Mouse (Mus musculus) adrenal gland, adult 10 weeks (tissue): ENCODE measurements around the gene Sh3bp5. TPM values are rescaled to one million over a fixed set of nuclear protein-coding genes. Genes with fewer than 3 reads are reported as not detected.

Experiments used
- polyA plus RNA-seq: library from polyadenylated mRNA; stranded (reverse); fragments of 350-450 nt; fragmentation: Illumina TruSeq; extraction: RNeasy Lipid Tissue Mini Kit (QIAGEN cat#74804); gene quantifications from one replicate; pipeline ENCODE4 v1.2.3, GENCODE M21; 2014; ENCODE audit warnings: low read depth, low replicate concordance

Sh3bp5 gene
- polyA plus RNA-seq = 125 TPM

GRCm38 (mm10) chr14:31435930-31436693 is at the start of gene Sh3bp5:
Sh3bp5 (minus strand) TSS chr14:31436078.

DNA sequence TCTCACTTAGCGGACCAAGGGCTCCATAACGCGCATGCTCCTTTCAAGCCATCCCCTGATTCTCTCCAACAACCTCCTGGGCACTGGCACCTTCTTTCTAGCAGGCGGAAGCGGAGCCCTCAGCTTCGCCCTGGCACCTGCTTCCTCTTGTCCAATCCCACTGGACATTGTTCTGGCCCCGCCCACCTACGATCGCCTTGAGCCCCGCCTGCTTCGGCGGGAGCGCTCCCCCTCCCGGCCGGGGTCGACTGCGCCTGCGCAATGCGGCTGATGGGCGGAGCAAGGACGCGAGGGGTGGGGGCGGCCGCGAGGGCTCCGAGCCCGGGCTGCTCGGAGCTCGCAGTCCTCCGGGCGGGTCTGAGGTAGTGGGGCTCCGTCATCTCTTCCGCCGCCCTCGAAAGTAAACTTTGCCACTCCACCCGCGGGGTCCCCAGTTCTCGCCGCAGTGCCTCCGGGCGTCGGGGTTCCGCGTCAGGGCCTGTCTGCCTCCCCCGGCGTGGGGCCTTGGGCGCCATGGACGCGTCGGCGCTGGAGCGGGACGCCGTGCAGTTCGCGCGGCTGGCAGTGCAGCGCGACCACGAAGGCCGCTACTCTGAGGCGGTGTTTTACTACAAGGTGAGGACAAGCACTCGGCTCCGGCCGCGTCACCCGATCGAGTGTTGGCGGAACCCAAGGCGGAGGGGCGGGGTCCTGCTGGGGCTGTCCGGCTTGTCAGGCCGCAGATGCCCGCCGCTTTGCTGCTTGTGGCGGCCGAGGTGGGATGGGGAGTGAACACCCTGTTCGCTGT is 99.3 kb downstream of the Sh3bp5 start, which contains the start of gene Capn7:
TSS of gene Capn7 (plus strand) at position 270 of the 787 bp plus-strand sequence.

DNA sequence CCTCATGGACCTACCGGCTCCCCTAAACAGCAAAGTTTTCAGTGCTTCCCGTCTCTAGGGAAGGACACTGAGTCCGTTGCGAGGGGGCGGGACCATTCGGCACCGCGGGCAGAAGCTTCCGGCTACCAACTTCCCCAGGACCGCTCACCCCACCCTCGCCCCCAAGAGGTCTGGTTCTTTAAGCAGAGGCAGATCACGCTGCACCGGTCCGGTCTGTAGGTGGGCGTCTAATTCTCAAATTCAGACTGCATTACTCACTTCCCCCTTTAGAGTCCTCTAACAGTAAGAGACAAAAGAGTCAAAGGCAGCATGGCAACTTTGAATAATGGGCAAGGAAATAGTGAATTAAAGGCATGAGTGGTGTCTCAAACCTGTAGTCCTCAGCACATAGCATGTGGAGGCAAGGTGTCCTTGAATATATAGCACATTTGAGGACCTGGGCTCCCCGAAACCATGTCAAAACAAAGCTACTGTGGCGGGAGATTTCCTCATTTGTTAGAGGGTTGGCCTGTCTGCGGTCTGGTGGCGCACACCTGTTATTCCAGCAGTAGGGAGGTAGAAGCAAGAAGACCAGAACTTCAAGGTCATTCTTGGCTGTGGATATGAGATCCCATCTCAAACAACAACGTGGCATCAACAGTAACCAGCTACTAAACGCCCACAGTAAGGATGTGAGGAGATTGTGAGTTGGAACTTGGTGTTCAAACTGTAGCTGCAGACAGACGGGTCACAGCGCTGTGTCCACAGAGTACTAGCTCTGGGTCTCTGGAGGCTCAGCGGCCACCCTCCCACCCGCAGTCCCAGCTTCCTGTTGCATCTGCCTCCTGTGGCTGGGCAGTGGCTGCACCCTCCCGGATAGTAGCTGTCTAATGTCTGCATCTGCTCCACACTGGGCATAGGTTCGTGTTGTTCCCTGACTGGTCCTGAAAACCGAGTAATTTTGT is 111.8 kb downstream of the Sh3bp5 start, which contains the start of gene Dnah1:
TSS of gene Dnah1 (minus strand) at position 48 of the 944 bp plus-strand sequence.

Other genes starting within 250 kb of the Sh3bp5 start
- not detected for gene Tnnc1, start 227.8 kb downstream of the Sh3bp5 start, polyA plus RNA-seq
- gene Nisch, start 219.1 kb downstream of the Sh3bp5 start, polyA plus RNA-seq = 64.7 TPM
- gene Sema3g, start 218.2 kb downstream of the Sh3bp5 start, polyA plus RNA-seq = 1.7 TPM
- gene Phf7, start 184.8 kb downstream of the Sh3bp5 start, polyA plus RNA-seq = 9.7 TPM
- 8.6 TPM for gene Bap1, start 184.6 kb downstream of the Sh3bp5 start, polyA plus RNA-seq
- 0.12 TPM for gene Dnah1, start 112.2 kb downstream of the Sh3bp5 start, polyA plus RNA-seq
- 177 TPM for gene Capn7, start 99.4 kb downstream of the Sh3bp5 start, polyA plus RNA-seq
- 91.3 TPM for gene Eaf1, start 58.3 kb upstream of the Sh3bp5 start, polyA plus RNA-seq
- gene Mettl6, start 59.0 kb upstream of the Sh3bp5 start, polyA plus RNA-seq = 43.9 TPM
- gene Colq, start 155.3 kb upstream of the Sh3bp5 start, polyA plus RNA-seq = not detected
- not detected for gene Gm49387, start 204.8 kb upstream of the Sh3bp5 start, polyA plus RNA-seq
- 7.1 TPM for gene Btd, start 204.9 kb upstream of the Sh3bp5 start, polyA plus RNA-seq
- gene Hacl1, start 205.2 kb upstream of the Sh3bp5 start, polyA plus RNA-seq = 22.7 TPM